Mouse (Mus musculus) neural tube, embryonic 12.5 days (tissue): ENCODE results near the gene Tbxas1. TPM values are rescaled to one million over a fixed set of nuclear protein-coding genes. Genes with fewer than 3 reads are reported as not detected.
A peak's percentile ranks its signal among the peaks of the same experiment; 100 is the strongest.

Source experiments
- ATAC-seq: fragments of 200-750 bp; cut with Nextera tagmentation; 2 replicates; pipeline ENCODE4 v1.8.0; 2017; ENCODE audit warnings: low read depth, mild to moderate bottlenecking, moderate TSS enrichment, moderate library complexity; ENCODE audit not compliant: low FRiP score
- H3K27ac ChIP-seq: fragments of 300-500 bp; sonication (generic); 2 replicates; pipeline ENCODE4 v1.5.1; 2016
- H3K27me3 ChIP-seq: fragments of 300-500 bp; sonication (generic); replicated peaks from 2 replicates; pipeline ENCODE4 v1.6.1; 2016; ENCODE audit warnings: mild to moderate bottlenecking
- H3K36me3 ChIP-seq: fragments of 300-500 bp; sonication (generic); 2 replicates; pipeline ENCODE4 v1.6.1; 2016; ENCODE audit warnings: mild to moderate bottlenecking
- H3K4me1 ChIP-seq: fragments of 300-500 bp; sonication (generic); 2 replicates; pipeline ENCODE4 v1.6.1; 2016
- H3K4me2 ChIP-seq: fragments of 300-500 bp; sonication (generic); replicated peaks from 2 replicates; pipeline ENCODE4 v1.6.1; 2016; ENCODE audit warnings: mild to moderate bottlenecking
- H3K4me3 ChIP-seq: fragments of 300-500 bp; sonication (generic); 2 replicates; pipeline ENCODE4 v1.5.1; 2016
- H3K9ac ChIP-seq: fragments of 300-500 bp; sonication (generic); 2 replicates; pipeline ENCODE4 v1.6.1; 2016; ENCODE audit warnings: mild to moderate bottlenecking
- H3K9me3 ChIP-seq: fragments of 300-500 bp; sonication (generic); 2 replicates; pipeline ENCODE4 v1.6.1; 2016; ENCODE audit warnings: mild to moderate bottlenecking
- WGBS: fragments of 180-500 bp; shearing (Covaris S2); methylation state at CpG from one replicate; pipeline ENCODE4 v1.1.7; 2016; 5-methylcytosine and 5-hydroxymethylcytosine counted together
- polyA plus RNA-seq: library from polyadenylated mRNA; unstranded; fragments of >200 nt; fragmentation: Nextera tagmentation; extraction: Ambion mirVana; gene quantifications from 2 replicates; pipeline ENCODE4 v1.2.1, GENCODE M21; 2016

Tbxas1 gene
- polyA plus RNA-seq, 1 experiment from 2014 or later: 2.3 TPM

DNA sequence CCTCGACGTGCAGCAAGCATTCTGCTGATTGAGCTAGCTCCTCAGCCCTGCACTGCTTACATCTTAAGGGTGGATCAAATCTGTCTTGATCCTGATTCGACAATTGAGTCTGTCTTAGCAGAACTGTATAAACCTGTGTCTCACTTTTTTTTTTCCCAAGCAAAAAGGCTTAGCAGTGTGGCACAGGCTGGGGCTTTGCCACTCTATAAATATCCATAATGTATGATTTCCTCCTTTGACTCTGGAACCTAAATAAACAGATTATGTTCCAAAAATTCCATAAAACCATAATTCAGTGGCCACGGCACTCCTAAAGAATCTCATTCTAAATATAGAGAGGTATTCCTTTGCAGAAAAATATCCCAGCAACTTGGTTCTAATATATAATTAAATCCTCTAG lies 122.6 kb downstream of the Tbxas1 start:
- no peak overlapping the region for H3K9ac ChIP-seq
- no peak overlapping the region for H3K4me2 ChIP-seq
- H3K27me3 ChIP-seq: no peaks in the 10 kb centered on the region
- H3K4me1 ChIP-seq: no peaks in the 10 kb centered on the region
- H3K27ac ChIP-seq: no peak overlapping the region
- no peaks in the 10 kb centered on the region for H3K36me3 ChIP-seq
- no peak overlapping the region for H3K4me3 ChIP-seq
- 89% methylated on average over 4 of the region's 4 CpGs for WGBS
- H3K9me3 ChIP-seq: no peaks in the 10 kb centered on the region
- ATAC-seq: no peak

DNA sequence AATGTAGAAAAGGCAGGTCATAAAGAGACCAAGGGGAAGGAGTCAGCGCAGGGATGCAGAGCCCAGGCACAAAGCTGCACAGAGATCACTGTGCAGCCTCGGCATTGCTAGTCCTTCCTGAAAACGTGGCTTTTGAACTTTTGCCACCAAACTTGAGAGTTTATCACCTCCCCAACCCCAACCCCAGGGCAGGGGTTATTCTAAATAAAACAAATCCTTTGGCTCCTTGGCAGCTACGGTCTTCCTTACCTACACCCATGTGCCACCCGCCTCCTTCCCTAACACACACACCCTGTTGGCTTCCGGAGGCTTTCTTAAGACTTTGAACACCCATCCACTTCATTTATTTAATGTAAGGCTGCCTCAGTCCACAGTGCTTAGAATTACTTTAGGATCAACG lies 127.9 kb downstream of the Tbxas1 start:
- Histone ChIP-seq H3K4me3 (no peak overlapping the region), H3K9me3 (no peaks in the 10 kb centered on the region), H3K27me3 (no peaks in the 10 kb centered on the region), H3K36me3 (no peaks in the 10 kb centered on the region), H3K9ac (no peak overlapping the region), H3K4me2 (no peak overlapping the region), H3K4me1 (0 out of 2 replicates have a peak, but pooled peaks cover 12% of the 10 kb centered on the region), H3K27ac (no peak overlapping the region)
- no peak for ATAC-seq
- 80% methylated on average over 7 of the region's 7 CpGs for WGBS

DNA sequence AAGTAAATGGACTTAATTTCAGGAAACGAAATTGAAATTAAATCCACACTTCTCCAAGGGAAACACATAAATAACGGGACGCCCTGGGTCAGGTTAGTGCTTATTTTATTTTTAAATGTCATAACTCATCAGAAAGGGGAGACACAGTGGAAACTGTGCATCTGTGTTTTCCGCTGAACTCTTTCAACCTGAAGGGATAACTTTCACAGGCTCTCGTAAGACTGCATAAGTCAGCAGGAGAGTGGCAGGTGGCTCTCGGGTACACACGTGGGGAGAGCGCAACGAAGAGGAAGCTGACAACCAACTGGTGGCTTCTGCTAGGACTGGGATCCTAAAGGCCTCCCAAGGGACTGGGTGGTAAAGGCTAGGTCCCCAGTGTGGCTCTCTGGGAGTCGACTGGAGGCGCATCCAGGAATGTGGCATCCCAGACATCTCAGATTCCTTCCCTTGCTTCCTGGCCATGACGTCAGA lies 128.8 kb downstream of the Tbxas1 start:
- Histone ChIP-seq H3K27ac (no peak overlapping the region), H3K9ac (no peak overlapping the region), H3K4me3 (no peak overlapping the region), H3K27me3 (no peaks in the 10 kb centered on the region), H3K4me1 (0 out of 2 replicates have a peak, but pooled peaks cover 12% of the 10 kb centered on the region), H3K36me3 (no peaks in the 10 kb centered on the region), H3K4me2 (no peak overlapping the region), H3K9me3 (no peaks in the 10 kb centered on the region)
- 82% methylated on average over 12 of the region's 12 CpGs for WGBS
- no peak for ATAC-seq

DNA sequence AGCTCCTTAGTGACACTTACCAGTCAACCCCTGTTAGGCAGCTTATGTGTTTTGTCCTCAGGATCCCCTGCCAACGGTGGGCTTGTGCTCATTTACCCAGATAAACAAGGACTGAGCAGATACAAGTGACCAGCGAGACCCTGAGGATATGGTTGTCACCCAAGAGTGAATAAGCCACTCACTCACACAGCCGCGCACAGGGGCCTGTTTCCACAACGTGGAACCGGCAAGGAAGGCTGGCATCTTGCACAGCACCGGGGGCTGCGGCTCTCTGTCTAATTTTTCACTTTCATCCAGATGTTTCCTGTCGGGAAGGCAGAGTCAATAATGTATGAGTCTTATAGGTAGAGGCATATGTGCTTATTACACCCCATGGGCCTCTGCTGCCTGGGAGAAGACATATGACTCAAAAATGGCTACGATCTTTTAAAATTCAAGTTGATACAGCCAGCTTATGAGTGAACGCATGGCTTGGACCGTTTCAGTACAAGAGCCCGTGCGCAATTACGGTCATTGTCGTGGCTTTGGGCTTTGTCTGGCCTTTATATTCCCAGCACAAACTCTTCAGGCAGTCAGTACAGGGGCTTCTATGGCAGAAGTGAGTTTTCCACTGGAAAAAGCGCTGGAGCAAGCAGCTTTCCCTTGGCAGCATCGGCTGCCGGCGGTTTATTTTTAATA lies 130.2 kb downstream of the Tbxas1 start:
- ATAC-seq: 0 out of 2 replicates have a peak, but pooled peaks have one; percentile 44
- WGBS: 73% methylated on average over 20 of the region's 20 CpGs
- no peaks in the 10 kb centered on the region for H3K27me3 ChIP-seq
- H3K27ac ChIP-seq: no peak overlapping the region
- 0 out of 2 replicates have a peak, but pooled peaks cover 12% of the 10 kb centered on the region for H3K4me1 ChIP-seq
- no peak overlapping the region for H3K4me3 ChIP-seq
- H3K4me2 ChIP-seq: no peak overlapping the region
- no peaks in the 10 kb centered on the region for H3K36me3 ChIP-seq
- no peak overlapping the region for H3K9ac ChIP-seq
- H3K9me3 ChIP-seq: no peaks in the 10 kb centered on the region

DNA sequence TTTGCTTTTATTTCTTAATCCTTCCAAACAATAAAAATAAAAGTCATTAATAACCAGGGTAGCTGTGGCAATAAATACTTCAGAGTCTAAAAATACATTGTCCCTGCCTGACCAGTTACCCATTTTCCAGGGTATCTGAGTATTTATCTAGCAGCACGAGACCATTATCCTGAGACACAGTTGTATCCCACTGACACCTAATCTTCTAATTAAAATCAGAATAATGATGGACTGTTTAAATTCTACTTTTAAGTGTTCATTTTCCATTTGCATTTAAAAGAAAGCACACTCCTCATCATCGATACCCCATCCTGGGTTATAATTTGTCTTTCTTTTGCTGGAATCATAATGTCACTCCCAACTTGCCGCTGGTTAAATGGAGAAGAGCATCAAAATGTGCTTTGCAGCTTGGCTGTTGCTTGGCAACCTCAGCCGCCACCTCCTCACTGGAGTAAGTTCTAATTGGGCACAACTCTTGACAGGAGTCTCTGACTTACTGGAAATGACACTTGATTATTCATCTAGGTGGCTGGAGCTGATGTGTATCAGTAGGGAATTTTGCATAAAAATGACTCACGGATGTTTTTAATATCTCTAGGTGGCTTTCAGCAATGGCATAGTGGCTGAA lies 130.9 kb downstream of the Tbxas1 start:
- no peaks in the 10 kb centered on the region for H3K27me3 ChIP-seq
- no peak overlapping the region for H3K4me2 ChIP-seq
- H3K9me3 ChIP-seq: no peaks in the 10 kb centered on the region
- 59% methylated on average over 5 of the region's 5 CpGs for WGBS
- no peak overlapping the region for H3K9ac ChIP-seq
- no peak overlapping the region for H3K4me3 ChIP-seq
- H3K36me3 ChIP-seq: no peaks in the 10 kb centered on the region
- ATAC-seq: no peak
- no peak overlapping the region for H3K27ac ChIP-seq
- H3K4me1 ChIP-seq: 0 out of 2 replicates have a peak, but pooled peaks cover 12% of the 10 kb centered on the region

DNA sequence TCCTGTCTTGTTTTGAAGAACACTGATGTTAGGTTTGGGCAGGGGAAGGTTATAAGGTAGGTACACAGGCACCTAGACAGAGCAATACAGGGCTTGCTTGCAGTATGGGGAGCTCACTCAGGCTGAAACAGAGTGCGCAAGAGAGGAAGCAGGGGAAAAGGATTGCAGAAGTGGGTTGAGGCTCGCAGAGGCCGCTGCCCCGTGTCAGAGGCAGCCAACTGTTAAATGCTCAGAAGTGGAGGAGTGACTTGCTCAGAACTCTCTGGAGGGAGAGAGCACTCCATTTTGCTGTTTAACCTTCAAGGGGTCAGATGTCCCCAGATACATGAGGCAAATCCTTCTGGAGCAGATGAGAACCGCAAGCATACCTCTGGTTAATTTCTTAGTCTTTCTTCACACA lies 132.0 kb downstream of the Tbxas1 start:
- ATAC-seq: no peak
- Histone ChIP-seq H3K27ac (no peak overlapping the region), H3K9ac (no peak overlapping the region), H3K27me3 (no peaks in the 10 kb centered on the region), H3K4me1 (0 out of 2 replicates have a peak, but pooled peaks cover 12% of the 10 kb centered on the region), H3K36me3 (no peaks in the 10 kb centered on the region), H3K4me2 (no peak overlapping the region), H3K9me3 (no peaks in the 10 kb centered on the region), H3K4me3 (no peak overlapping the region)
- 77% methylated on average over 5 of the region's 5 CpGs for WGBS

DNA sequence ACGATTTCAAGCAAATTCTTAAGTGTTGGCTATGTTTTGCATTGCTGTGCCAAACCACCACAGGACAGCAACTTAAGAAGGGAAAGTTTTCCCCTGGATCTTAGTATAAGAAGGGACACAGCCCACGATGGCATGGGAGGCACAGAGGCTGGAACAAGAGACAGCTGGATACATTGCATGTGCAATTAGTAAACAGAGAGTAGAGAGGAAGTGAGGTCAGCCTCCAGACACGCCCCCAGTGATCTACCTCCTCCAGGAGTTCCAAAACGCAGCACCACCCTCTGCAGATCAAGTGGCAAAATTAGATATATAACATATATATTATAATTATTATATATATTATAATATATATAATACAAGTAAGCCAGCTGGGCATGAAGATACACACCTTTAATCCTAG lies 132.9 kb downstream of the Tbxas1 start:
- no peak for ATAC-seq
- Histone ChIP-seq H3K36me3 (no peaks in the 10 kb centered on the region), H3K9ac (no peak overlapping the region), H3K4me1 (0 out of 2 replicates have a peak, but pooled peaks cover 12% of the 10 kb centered on the region), H3K9me3 (no peaks in the 10 kb centered on the region), H3K27me3 (no peaks in the 10 kb centered on the region), H3K27ac (no peak overlapping the region), H3K4me2 (no peak overlapping the region), H3K4me3 (no peak overlapping the region)
- 81% methylated on average over 4 of the region's 4 CpGs for WGBS

DNA sequence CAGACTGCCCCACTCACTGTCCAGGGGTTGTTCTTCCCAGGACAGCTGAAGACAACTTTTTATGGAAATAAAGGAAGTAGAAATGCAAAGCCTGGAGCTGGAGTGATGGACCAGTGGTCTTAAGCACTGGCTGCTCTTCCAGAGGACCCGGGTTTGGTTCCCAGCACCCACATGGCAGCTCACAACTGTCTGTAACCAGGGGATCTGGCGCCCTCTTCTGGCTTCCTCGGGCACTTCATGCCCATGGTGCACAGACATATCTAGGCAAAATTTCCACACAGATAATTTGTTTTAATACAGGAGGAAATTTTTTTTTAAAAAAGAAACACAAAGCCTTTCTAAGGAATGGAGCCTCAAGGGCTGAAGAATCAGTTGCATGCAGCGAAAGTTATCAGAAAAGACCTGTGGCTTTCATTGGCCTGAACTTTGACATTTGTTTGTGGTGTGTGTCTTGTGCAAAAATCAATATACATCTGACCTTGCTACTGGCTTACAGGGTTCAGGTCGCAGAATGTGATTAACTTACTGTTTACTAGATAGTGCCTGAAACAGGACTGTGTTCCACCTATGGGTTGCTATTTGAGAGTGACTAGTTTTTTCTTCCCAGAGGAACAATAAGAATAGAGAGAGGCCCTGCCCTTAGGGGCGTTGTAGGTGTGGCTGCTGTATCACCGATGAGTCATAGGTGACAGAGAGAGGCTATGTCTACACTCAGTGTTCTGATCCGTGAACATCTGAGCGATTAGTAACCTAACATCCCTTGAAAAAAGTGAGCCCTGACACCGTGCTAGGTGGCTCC lies 138.0 kb downstream of the Tbxas1 start:
- Histone ChIP-seq H3K9ac (no peak overlapping the region), H3K36me3 (no peaks in the 10 kb centered on the region), H3K4me2 (no peak overlapping the region), H3K4me1 (no peaks in the 10 kb centered on the region), H3K27me3 (no peaks in the 10 kb centered on the region), H3K4me3 (no peak overlapping the region), H3K27ac (no peak overlapping the region), H3K9me3 (no peaks in the 10 kb centered on the region)
- no peak for ATAC-seq
- 90% methylated on average over 10 of the region's 10 CpGs for WGBS

DNA sequence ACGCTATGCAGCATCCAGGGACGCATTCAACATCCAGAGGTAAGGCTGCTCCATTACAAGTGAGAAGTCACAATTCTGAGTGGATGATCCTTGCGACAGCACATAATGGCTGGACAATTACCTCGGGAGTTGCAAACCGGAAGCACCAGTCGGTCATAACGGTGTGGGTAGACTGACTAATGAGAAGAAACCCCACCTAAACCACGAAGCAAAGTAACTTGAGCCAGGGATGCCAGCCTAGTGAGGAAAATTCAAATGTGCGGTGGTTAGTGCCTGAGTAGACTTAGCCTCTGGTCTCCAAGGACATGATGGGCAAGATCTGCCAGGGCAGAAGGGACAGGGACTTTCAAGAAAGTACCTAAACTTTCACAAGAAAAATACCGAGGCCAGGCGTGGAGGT lies 142.7 kb downstream of the Tbxas1 start:
- 90% methylated on average over 11 of the region's 11 CpGs for WGBS
- H3K27me3 ChIP-seq: no peaks in the 10 kb centered on the region

DNA sequence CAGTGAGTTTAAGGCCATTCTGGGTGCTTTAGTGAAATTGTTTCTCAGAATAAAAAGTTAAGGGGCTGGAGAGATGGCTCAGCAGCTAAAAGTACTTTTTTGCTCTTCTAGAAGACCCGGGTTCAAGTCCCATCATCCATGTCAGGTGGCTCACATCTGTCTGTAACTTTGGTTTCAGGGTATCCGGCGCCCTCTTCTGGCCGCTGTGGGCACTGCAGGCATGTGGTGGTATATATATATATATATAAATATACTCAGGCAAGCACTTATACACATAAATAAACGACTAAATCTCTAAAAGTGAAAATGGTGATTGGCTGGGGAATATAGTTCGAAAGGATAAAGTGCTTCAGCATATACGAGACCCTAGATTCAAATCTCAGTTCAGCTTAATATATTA lies 143.6 kb downstream of the Tbxas1 start:
- H3K27ac ChIP-seq: no peak overlapping the region
- WGBS: 79% methylated on average over 7 of the region's 7 CpGs
- H3K36me3 ChIP-seq: no peaks in the 10 kb centered on the region
- no peak overlapping the region for H3K4me2 ChIP-seq
- ATAC-seq: no peak
- H3K4me1 ChIP-seq: no peaks in the 10 kb centered on the region
- no peak overlapping the region for H3K9ac ChIP-seq
- no peak overlapping the region for H3K4me3 ChIP-seq
- H3K9me3 ChIP-seq: no peaks in the 10 kb centered on the region
- H3K27me3 ChIP-seq: no peaks in the 10 kb centered on the region

More for the DNA sequence above, 142.7 kb downstream of the Tbxas1 start:
- ATAC-seq: no peak
- H3K4me2 ChIP-seq: no peak overlapping the region
- no peak overlapping the region for H3K27ac ChIP-seq
- no peaks in the 10 kb centered on the region for H3K4me1 ChIP-seq
- H3K9me3 ChIP-seq: no peaks in the 10 kb centered on the region
- no peaks in the 10 kb centered on the region for H3K36me3 ChIP-seq
- no peak overlapping the region for H3K9ac ChIP-seq
- H3K4me3 ChIP-seq: no peak overlapping the region

DNA sequence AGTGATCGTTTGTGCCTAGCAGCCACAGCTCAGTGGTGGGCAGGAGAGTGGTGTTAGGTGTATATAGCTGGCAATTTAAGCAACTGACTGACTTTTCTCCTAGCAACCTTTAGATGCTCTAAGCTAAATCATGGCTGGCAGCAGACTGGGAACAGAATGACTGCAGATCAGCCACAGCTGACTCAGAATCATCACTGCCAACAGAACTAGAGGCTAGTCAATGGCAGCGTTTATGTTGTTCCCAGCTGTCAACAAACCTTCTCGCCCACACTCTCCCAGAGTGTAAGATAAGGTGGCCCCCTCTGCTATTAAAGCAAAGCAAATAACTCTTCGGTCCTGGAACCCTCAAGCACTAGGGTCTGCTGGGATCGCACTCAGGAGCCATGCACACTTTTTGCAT lies 144.0 kb downstream of the Tbxas1 start:
- H3K4me2 ChIP-seq: no peak overlapping the region
- no peaks in the 10 kb centered on the region for H3K9me3 ChIP-seq
- ATAC-seq: no peak
- H3K36me3 ChIP-seq: no peaks in the 10 kb centered on the region
- H3K4me3 ChIP-seq: no peak overlapping the region
- no peak overlapping the region for H3K27ac ChIP-seq
- WGBS: 88% methylated on average over 5 of the region's 5 CpGs
- H3K4me1 ChIP-seq: no peaks in the 10 kb centered on the region
- H3K27me3 ChIP-seq: no peaks in the 10 kb centered on the region
- H3K9ac ChIP-seq: no peak overlapping the region

DNA sequence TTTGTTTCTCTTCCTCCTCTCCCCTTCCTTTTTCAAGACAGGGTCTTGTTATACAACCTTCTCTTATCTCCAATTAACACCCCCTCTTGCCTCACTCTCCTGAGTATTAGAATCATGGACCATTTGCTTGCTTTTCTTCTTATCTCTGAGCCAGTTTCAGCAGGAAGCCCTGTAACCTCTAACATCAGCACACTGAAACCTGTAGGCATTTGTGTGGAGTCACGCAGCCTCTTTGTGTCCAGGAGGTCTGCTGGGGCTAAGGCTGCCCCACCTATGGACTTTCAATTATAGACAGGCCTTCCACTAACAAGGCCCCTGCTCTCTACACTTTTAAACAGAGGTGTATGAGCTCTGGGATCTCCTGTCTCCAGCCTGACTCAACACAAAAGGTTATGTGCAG lies 146.7 kb downstream of the Tbxas1 start:
- Histone ChIP-seq H3K9me3 (no peaks in the 10 kb centered on the region), H3K4me3 (no peak overlapping the region), H3K9ac (no peak overlapping the region), H3K4me1 (no peaks in the 10 kb centered on the region), H3K27ac (no peak overlapping the region), H3K36me3 (no peaks in the 10 kb centered on the region), H3K27me3 (no peaks in the 10 kb centered on the region), H3K4me2 (no peak overlapping the region)
- WGBS: 94% methylated on average over 1 of the region's 1 CpGs
- no peak for ATAC-seq
